Mouse (Mus musculus): ENCODE data around the gene Lrp5. TPM values are rescaled to one million over a fixed set of nuclear protein-coding genes. Genes with fewer than 3 reads are reported as not detected.
A peak's percentile ranks its signal among the peaks of the same experiment; 100 is the strongest.
"Not testable (repeated sequence)": the region's sequence is repeated elsewhere in the genome, so short reads cannot be mapped to it uniquely, and the experiment has no call there.

Gene Lrp5
- total RNA-seq, 2 experiments from 2014 or later, result 10.2 to 11.4 TPM

- DNase-seq, result no peak
Measured at GRCm38 (mm10) chr19:3695471-3695870, 9.1 kb upstream of the Lrp5 start.

- no peak for DNase-seq
Measured at GRCm38 (mm10) chr19:3695006-3695405, 8.6 kb upstream of the Lrp5 start.

- no peak for DNase-seq
Measured at GRCm38 (mm10) chr19:3694476-3694875, 8.1 kb upstream of the Lrp5 start.

- no peak for DNase-seq
Measured at GRCm38 (mm10) chr19:3692414-3693145, 6.2 kb upstream of the Lrp5 start.

GRCm38 (mm10) chr19:3691337-3691736, 5.0 kb upstream of the Lrp5 start:
- no peak for DNase-seq

GRCm38 (mm10) chr19:3687676-3688171, 1.4 kb upstream of the Lrp5 start:
- no peak for DNase-seq

- no peak for DNase-seq
Measured at GRCm38 (mm10) chr19:3685611-3686214, 651 bp downstream of the Lrp5 start.

GRCm38 (mm10) chr19:3684957-3685580, 1.3 kb downstream of the Lrp5 start:
- DNase-seq, result no peak

- DNase-seq, result no peak
Measured at GRCm38 (mm10) chr19:3684414-3684813, 1.9 kb downstream of the Lrp5 start.

- peak; percentile 69 to 70 for DNase-seq
Measured at GRCm38 (mm10) chr19:3681310-3681934, 4.9 kb downstream of the Lrp5 start.

GRCm38 (mm10) chr19:3680732-3681131, 5.6 kb downstream of the Lrp5 start:
- DNase-seq, result no peak

GRCm38 (mm10) chr19:3674122-3674855, 12.1 kb downstream of the Lrp5 start:
- DNase-seq, result peak in 1 of 2 experiments; percentile 37

- DNase-seq, result no peak
Measured at GRCm38 (mm10) chr19:3673149-3673548, 13.2 kb downstream of the Lrp5 start.

GRCm38 (mm10) chr19:3669100-3669499, 17.3 kb downstream of the Lrp5 start:
- no peak for DNase-seq

GRCm38 (mm10) chr19:3668551-3668950, 17.8 kb downstream of the Lrp5 start:
- DNase-seq, result no peak

- DNase-seq, result no peak
Measured at GRCm38 (mm10) chr19:3667979-3668378, 18.4 kb downstream of the Lrp5 start.

GRCm38 (mm10) chr19:3667155-3667895, 19.0 kb downstream of the Lrp5 start:
- DNase-seq, result no peak

- DNase-seq, result no peak
Measured at GRCm38 (mm10) chr19:3666632-3667031, 19.7 kb downstream of the Lrp5 start.

- no peak for DNase-seq
Measured at GRCm38 (mm10) chr19:3665510-3665909, 20.9 kb downstream of the Lrp5 start.

- no peak for DNase-seq
Measured at GRCm38 (mm10) chr19:3657947-3658346, 28.4 kb downstream of the Lrp5 start.

- not testable (repeated sequence) for DNase-seq
Measured at GRCm38 (mm10) chr19:3657065-3657464, 29.3 kb downstream of the Lrp5 start.

GRCm38 (mm10) chr19:3656144-3656543, 30.2 kb downstream of the Lrp5 start:
- no peak for DNase-seq
